Mouse (Mus musculus) gastrocnemius, adult 2 months (tissue): ENCODE measurements at regions not wholly inside any gene's neighbourhood (a gene's known extent, or its start where the extent isn't known, plus 50 kb on each side); places are given as distances from the start of the nearest gene placed in this dataset.
A peak's percentile ranks its signal among the peaks of the same experiment; 100 is the strongest.
"Not testable (repeated sequence)": the region's sequence is repeated elsewhere in the genome, so short reads cannot be mapped to it uniquely, and the experiment has no call there.

Source experiments
- DNase-seq: peaks from one replicate; pipeline ENCODE4 v3.0.0; 2022
- H3K27ac ChIP-seq: fragments of 200-600 bp; 2 replicates; pipeline ENCODE4 v1.8.1; 2022; ENCODE audit warnings: mild to moderate bottlenecking
- H3K4me3 ChIP-seq: fragments of 200-600 bp; 2 replicates; pipeline ENCODE4 v1.8.1; 2022; ENCODE audit warnings: mild to moderate bottlenecking, moderate library complexity
- CTCF ChIP-seq: fragments of 200-600 bp; IDR thresholded peaks from 2 replicates; pipeline ENCODE4 v1.8.1; 2022; ENCODE audit warnings: antibody characterized with exemption, mild to moderate bottlenecking, moderate library complexity
- intact Hi-C: fragments of 180-260 bp; cut with DNase I; formaldehyde crosslinking; loops from one replicate; pipeline ENCODE4 v1.15.1; 2025

DNA sequence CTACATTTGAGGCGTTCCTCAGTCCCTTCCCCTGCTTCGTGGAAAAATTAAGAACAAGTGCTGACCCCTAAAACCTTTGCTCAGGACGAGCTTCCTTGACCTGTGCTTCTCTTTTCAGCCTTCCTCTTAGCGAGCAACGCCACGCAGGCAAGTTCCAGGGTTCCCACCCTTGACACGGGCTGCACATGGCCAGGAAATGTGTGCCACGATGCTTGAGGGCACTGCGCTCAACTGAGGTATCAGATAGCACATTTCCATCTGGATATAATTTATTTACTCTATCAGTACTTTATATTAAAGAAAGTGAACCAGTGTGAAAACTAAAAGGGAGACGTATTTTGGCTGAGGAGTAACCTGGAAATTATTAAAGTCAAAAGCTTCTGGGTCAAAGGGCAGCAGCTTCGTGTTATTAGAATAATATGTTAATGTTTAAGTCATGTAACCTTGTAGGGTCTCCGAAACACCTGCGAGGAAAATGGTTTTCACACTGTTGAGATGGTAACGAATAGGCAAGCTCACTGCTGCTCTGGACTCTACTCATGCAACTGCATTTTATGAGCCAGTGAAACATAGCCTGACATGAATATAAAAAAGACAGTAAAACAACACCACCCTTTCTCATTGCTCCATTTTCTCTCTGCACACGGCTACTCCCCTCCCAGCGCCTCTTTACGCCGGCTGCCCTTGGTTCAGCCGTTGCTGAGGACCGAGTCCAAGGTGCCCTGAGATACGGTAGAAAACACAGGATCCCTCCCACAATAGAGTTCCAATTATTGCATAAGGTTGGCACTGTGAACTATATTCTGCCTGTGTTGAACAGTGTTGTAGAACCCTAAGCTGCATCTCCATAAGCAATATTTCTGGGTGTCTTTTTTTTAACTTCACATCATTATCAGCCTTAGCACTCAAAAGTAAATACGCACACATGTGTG lies 204.9 kb upstream of the Intu start:
- no peak for TF ChIP-seq CTCF
- no peak overlapping the region for H3K27ac ChIP-seq
- no peak for DNase-seq
- no peak overlapping the region for H3K4me3 ChIP-seq
- intact Hi-C loops, result no loop called here

DNA sequence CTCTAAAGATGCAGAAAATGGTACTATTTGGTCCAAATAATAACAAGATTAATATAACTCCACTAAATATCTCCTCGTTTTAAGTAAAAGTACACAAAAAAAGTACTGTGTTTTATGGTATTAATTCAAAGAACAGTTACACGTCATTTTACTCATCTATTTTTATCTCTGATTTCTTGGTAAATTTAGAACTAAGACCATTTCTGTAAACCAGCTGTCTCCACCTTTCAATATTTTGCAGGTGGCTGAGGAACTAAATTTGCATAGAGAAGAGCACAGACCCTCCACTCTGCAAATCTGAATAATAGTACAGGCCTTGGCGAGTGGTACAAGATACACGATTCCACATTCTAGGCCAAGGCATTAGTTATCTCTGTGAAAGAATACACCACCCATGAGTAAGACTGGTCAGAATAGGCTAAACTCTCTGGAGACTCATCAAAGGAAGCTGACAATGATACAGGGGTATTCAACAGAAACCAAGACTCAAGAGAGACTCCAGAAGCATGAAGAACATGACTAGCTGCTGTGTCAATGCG lies 191.5 kb upstream of the Intu start:
- DNase-seq, result no peak
- intact Hi-C loops, result no loop called here
- TF ChIP-seq CTCF, result no peak

DNA sequence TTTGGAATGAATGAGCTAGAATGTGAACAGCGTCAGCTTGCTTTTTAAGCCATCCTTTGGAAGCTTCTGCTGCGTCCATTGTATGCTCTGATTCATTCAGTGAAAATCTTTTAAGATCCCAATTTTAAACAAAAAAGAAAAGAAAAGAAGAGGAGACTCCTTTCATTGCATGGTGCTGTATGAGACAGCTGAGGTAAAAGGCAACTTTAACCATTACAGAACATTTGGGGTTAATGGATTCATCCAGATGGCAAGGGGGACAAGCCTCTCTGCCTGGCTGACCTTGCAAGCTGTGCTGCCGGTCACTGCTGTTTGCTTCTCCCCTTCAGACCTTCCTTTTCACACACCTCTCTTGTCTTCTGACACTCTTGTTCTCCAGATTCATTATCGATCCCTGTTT lies 176.0 kb upstream of the Intu start:
- no peak for TF ChIP-seq CTCF
- Histone ChIP-seq H3K4me3 (no peak overlapping the region), H3K27ac (no peak overlapping the region)
- no peak for DNase-seq
- intact Hi-C loops, result no loop called here

More for the DNA sequence above, 191.5 kb upstream of the Intu start:
- Histone ChIP-seq H3K27ac (no peak overlapping the region), H3K4me3 (no peak overlapping the region)

DNA sequence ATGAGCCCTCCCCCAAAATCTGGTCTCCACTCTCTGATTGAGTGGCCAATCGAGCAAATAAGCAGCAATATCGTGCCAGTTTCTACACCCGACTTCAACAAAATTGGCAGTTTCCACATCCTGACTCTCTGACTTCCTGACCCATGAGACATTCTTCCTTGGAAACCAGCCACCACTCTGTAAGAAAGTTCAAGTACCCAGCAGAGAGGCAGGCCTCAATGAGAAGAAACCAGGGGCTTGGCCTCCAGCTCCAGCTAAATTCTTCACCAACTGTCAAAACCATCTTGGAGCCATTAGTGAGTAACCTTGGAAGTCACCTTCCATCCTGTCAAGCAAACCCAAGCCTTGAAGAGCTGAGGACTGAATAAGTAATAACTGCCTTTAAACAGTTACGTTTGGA lies 162.7 kb upstream of the Intu start:
- DNase-seq, result no peak
- H3K4me3 ChIP-seq, result no peak overlapping the region
- intact Hi-C loops, result no loop called here
- no peak overlapping the region for H3K27ac ChIP-seq
- no peak for TF ChIP-seq CTCF

DNA sequence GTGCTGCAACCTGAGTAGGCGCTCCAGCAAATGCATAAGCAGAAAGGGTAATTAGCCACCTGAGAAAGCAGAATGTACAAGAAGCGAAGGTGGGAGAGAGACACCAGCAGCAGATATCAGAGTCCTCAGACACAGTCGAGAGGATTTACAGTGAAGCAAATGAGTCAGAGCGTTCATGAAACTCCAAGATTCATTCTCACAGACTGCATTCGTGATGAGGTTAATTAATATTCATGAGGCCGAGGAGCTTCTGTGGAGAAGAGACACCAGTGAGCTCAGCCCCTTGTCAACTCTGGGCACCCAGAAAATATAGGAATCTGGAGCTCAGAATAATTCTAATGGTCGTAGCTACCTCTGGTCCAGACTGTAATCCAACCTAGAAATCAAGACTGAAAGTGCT lies 159.7 kb upstream of the Intu start:
- intact Hi-C loops, result no loop called here
- Histone ChIP-seq H3K27ac (no peak overlapping the region), H3K4me3 (no peak overlapping the region)
- TF ChIP-seq CTCF, result no peak
- no peak for DNase-seq

DNA sequence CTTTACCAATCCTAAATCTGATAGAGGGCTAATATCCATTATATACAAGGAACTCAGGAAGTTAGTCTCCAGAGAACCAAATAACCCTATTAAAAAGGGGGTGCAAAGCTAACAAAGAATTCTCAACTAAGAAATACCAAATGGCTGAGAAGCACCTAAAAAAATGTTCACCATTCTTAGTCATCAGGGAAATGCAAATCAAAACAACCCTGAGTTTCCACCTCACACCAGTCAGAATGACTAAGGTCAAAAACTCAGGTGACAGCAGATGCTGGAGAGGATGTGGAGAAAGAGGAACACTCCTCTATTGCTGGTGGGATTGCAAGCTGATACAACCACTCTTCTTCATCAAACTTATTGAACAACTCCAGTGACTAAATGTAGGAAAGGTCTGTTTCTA lies 154.9 kb upstream of the Intu start:
- intact Hi-C loops, result not testable (repeated sequence)

DNA sequence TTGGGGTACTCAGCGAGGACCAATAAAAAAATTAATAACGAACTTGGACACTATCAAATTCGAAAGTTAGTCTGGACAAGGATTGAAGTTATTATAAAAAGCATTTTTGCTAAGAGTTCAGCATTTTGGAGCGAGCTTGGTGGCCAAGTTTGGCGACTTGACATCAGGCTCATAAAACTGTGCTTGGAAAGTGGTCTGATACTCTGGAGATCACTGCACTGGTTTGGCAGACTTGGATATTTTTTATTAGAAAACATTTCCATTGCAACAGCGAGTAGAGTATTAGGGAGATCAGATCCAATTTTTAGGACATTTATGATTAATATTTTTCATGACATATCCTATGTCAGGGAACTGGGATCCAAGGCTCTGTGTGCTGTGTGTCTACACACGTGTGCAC lies 153.7 kb upstream of the Intu start:
- intact Hi-C loops, result no loop called here
- no peak for TF ChIP-seq CTCF
- Histone ChIP-seq H3K27ac (no peak overlapping the region), H3K4me3 (no peak overlapping the region)
- peak; percentile 56 for DNase-seq

More for the DNA sequence above, 154.9 kb upstream of the Intu start:
- H3K4me3 ChIP-seq, H3K27ac ChIP-seq, DNase-seq: not testable (repeated sequence)

DNA sequence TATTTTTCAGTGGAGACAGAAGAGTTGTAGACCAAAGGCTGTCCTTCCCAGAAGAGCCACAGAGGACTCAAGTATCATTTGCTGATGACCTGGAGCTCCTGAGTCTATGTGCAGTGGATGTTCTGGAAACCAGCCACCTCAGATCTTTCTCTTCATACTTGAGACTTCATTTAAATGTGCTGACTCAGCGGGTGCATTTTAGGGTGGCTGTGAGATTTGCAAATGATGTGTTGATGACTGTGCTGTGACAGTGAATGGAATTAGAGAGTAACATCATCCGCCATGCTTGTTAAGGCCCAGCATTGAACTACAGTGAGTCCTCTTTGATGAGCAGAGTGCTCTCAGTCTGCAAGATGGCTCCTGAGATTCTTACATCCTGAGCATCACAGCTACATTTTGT lies 152.0 kb upstream of the Intu start:
- DNase-seq, result no peak
- intact Hi-C loops, result no loop called here
- Histone ChIP-seq H3K27ac (no peak overlapping the region), H3K4me3 (no peak overlapping the region)
- no peak for TF ChIP-seq CTCF

DNA sequence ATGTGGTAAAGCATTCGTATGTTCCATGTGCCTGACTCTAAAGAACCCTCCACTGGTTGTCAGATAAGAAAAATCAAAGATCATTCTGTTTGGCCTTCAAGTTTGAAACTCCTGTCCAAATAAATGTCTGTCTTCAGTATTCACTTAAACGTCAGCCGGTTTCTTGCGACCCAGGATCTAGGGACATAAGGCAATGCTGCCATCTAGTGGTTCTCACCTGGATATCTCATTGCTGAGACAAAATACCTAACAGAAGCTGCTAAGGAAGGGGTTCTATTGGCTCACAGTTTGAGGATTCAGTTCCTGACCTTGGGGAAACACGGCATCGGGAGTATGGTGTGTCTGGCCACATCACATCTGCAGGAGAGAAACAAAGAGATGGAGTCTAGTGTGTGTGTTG lies 139.5 kb upstream of the Intu start:
- Histone ChIP-seq H3K4me3 (no peak overlapping the region), H3K27ac (no peak overlapping the region)
- no peak for DNase-seq
- TF ChIP-seq CTCF, result peak; percentile 85
- intact Hi-C loops, result loop anchor here (1.0 kb wide), 1 partner anchor 1507 kb away; no protein-coding TSS in a partner anchor

DNA sequence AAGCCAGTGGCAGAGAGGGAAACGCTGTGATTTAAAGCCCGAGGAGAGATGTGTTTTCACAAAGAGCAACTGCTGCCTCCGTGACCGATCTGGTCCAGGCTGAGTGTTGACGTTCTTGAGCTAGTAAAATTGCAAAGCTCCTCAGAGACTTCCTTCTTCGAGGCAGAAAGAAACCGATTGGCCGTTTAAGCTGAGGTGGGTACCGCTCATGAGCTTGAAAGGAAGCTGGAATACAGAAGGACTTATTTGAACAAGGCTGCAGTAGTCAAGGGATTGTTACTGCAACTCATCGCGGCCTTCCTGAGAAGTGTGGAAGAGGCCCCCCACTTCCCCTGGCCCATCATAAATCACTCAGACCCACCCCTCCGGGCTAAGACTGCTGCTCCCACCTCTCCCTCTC lies 132.9 kb upstream of the Intu start:
- no peak overlapping the region for H3K27ac ChIP-seq
- TF ChIP-seq CTCF, result no peak
- no peak for DNase-seq
- intact Hi-C loops, result no loop called here
- peak overlapping the region; percentile 13; the same call in 1 of the 2 replicates for H3K4me3 ChIP-seq

DNA sequence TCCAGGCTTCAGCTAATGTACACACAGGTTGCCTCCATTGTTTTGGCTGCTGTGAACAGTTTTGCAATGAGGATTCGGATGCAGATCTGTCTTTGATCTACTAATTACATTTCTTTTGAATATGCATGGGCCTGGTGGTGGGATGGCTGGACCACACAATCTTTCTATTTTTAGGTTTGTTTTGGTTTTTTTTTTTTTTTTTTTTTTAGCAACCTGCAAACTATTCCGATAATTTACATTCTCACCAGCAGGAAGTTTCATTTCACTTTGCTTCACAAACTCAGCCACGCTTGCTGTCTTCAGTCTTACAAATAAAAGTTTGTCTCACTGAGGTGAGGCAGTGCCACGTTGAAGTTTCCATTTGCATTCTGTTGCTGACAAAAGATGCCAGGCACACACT lies 127.7 kb upstream of the Intu start:
- no peak overlapping the region for H3K4me3 ChIP-seq
- DNase-seq, result no peak
- H3K27ac ChIP-seq, result no peak overlapping the region
- intact Hi-C loops, result no loop called here
- TF ChIP-seq CTCF, result no peak

DNA sequence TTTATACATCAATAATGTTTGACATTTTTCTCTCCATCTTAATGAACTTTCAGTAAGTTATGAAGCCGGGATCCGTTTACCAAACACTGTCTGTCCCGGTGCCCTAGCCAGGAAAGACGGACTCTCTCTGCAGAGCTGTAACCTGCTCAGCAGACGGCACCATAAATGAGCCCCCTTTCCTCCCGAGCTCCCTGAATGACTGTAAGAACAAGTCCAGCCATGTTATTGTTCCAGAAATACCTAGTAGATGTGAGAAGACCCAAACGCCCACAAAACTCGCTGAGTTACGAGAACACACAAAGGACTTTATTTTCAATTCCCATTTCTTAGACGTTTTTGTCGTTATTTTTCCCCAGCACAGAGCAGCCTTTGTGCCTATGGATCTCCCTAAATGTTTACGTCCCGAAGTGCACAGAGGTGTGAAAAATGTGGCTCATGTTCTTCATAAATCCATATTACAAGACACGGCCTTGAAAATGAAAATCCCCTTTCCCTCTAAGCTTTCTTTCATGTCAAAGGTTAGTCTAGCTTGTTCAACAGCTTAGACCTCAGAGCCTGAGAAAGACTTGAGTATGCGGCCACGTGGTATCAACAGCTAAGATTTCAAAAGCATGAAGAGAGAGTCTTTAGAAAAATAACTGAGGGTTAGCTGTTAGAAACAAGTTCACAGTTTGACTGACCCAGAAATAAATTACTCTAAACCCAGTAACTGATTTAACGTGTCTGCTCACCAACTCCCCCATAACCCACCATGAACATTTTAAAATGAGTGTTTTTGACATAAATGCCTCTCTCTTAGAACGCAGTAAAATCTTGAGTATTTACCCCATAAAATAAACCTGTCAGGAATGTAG lies 125.8 kb upstream of the Intu start:
- no peak for TF ChIP-seq CTCF
- intact Hi-C loops, result no loop called here
- H3K4me3 ChIP-seq, result no peak overlapping the region
- no peak for DNase-seq
- H3K27ac ChIP-seq, result no peak overlapping the region

DNA sequence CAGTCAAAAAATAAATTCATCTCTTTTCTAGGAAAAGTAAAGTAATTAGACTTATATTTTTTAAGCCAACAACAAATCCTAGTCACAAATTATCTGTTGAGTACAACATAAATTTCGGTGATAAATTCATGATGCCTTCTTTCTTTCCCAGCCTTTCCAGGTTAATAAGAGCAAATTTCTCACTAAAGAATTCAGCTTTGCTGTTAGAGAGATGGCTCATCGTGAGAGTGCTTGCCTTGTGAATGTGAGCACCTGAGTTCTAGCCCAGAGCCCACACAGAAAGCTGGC lies 125.2 kb upstream of the Intu start:
- intact Hi-C loops, result no loop called here
- no peak overlapping the region for H3K27ac ChIP-seq
- DNase-seq, result no peak
- no peak for TF ChIP-seq CTCF
- H3K4me3 ChIP-seq, result no peak overlapping the region
